Mouse (Mus musculus): ENCODE measurements at regions not wholly inside any gene's neighbourhood (a gene's known extent, or its start where the extent isn't known, plus 50 kb on each side); places are given as distances from the start of the nearest gene placed in this dataset.

GRCm38 (mm10) chr12:46950223-46950779, 131.6 kb upstream of the Nova1 start:
- Histone ChIP-seq H3K9ac (ENCODE audit: insufficient read depth, low read depth, low read length, poor library complexity, severe bottlenecking) (no peak overlapping the region), H3K9me3 (ENCODE audit: control insufficient read depth, insufficient read depth, low read depth, low read length) (no peaks in the 10 kb centered on the region), H3K27ac (ENCODE audit: insufficient read depth, low read depth, low read length, poor library complexity, severe bottlenecking) (no peak overlapping the region), H3K36me3 (ENCODE audit: control insufficient read depth, insufficient read depth, low read length, poor library complexity, severe bottlenecking) (no peaks in the 10 kb centered on the region), H3K4me1 (ENCODE audit: control insufficient read depth in 2 of 2, insufficient read depth in 2 of 2, low read length in 2 of 2, poor library complexity in 1 of 2) (no peaks in the 10 kb centered on the region), H3K4me3 (ENCODE audit: insufficient read depth in 1 of 2, low read depth in 1 of 2, low read length in 2 of 2, poor library complexity in 1 of 2, severe bottlenecking in 1 of 2) (no peak overlapping the region)
- in situ Hi-C loops (cut with MboI; ENCODE audit: low sequenced_read_pairs in 2 of 2, unreplicated experiment in 2 of 2) = no loop called here
- no peak for DNase-seq (ENCODE audit: low read depth, low spot score)
- TF ChIP-seq CHD2 (IDR thresholded peaks at IDR 0.05; ENCODE audit: low read depth, low read length) (no peak), HCFC1 (IDR thresholded peaks at IDR 0.05; ENCODE audit: borderline replicate concordance, insufficient read depth, low read length) (no peak), ZNF384 (IDR thresholded peaks at IDR 0.05; ENCODE audit: low read depth, low read length) (no peak), ZC3H11A (IDR thresholded peaks at IDR 0.05; ENCODE audit: borderline replicate concordance, low read depth, low read length) (no peak), MAFK (IDR thresholded peaks at IDR 0.05; ENCODE audit: insufficient read depth, low read depth, low read length) (no peak)

- DNase-seq (ENCODE audit: low read depth, low spot score) = no peak
- Histone ChIP-seq H3K9me3 (ENCODE audit: control insufficient read depth, insufficient read depth, low read depth, low read length) (no peaks in the 10 kb centered on the region), H3K27ac (ENCODE audit: insufficient read depth, low read depth, low read length, poor library complexity, severe bottlenecking) (no peak overlapping the region), H3K36me3 (ENCODE audit: control insufficient read depth, insufficient read depth, low read length, poor library complexity, severe bottlenecking) (no peaks in the 10 kb centered on the region), H3K9ac (ENCODE audit: insufficient read depth, low read depth, low read length, poor library complexity, severe bottlenecking) (no peak overlapping the region), H3K4me3 (ENCODE audit: insufficient read depth in 1 of 2, low read depth in 1 of 2, low read length in 2 of 2, poor library complexity in 1 of 2, severe bottlenecking in 1 of 2) (no peak overlapping the region), H3K4me1 (ENCODE audit: control insufficient read depth in 2 of 2, insufficient read depth in 2 of 2, low read length in 2 of 2, poor library complexity in 1 of 2) (no peaks in the 10 kb centered on the region)
- TF ChIP-seq MAFK (IDR thresholded peaks at IDR 0.05; ENCODE audit: insufficient read depth, low read depth, low read length) (no peak), ZC3H11A (IDR thresholded peaks at IDR 0.05; ENCODE audit: borderline replicate concordance, low read depth, low read length) (no peak), CHD2 (IDR thresholded peaks at IDR 0.05; ENCODE audit: low read depth, low read length) (no peak), ZNF384 (IDR thresholded peaks at IDR 0.05; ENCODE audit: low read depth, low read length) (no peak), HCFC1 (IDR thresholded peaks at IDR 0.05; ENCODE audit: borderline replicate concordance, insufficient read depth, low read length) (no peak)
- in situ Hi-C loops (cut with MboI; ENCODE audit: low sequenced_read_pairs in 2 of 2, unreplicated experiment in 2 of 2) = no loop called here
Measured at GRCm38 (mm10) chr12:46945707-46946106, 127.0 kb upstream of the Nova1 start.

- Histone ChIP-seq H3K4me1 (ENCODE audit: control insufficient read depth in 2 of 2, insufficient read depth in 2 of 2, low read length in 2 of 2, poor library complexity in 1 of 2) (no peaks in the 10 kb centered on the region), H3K27ac (ENCODE audit: insufficient read depth, low read depth, low read length, poor library complexity, severe bottlenecking) (no peak overlapping the region), H3K9ac (ENCODE audit: insufficient read depth, low read depth, low read length, poor library complexity, severe bottlenecking) (no peak overlapping the region), H3K9me3 (ENCODE audit: control insufficient read depth, insufficient read depth, low read depth, low read length) (no peaks in the 10 kb centered on the region), H3K36me3 (ENCODE audit: control insufficient read depth, insufficient read depth, low read length, poor library complexity, severe bottlenecking) (no peaks in the 10 kb centered on the region), H3K4me3 (ENCODE audit: insufficient read depth in 1 of 2, low read depth in 1 of 2, low read length in 2 of 2, poor library complexity in 1 of 2, severe bottlenecking in 1 of 2) (no peak overlapping the region)
- no peak for DNase-seq (ENCODE audit: low read depth, low spot score)
- in situ Hi-C loops (cut with MboI; ENCODE audit: low sequenced_read_pairs in 2 of 2, unreplicated experiment in 2 of 2) = no loop called here
- TF ChIP-seq HCFC1 (IDR thresholded peaks at IDR 0.05; ENCODE audit: borderline replicate concordance, insufficient read depth, low read length) = no peak
- TF ChIP-seq MAFK (IDR thresholded peaks at IDR 0.05; ENCODE audit: insufficient read depth, low read depth, low read length) = no peak
- TF ChIP-seq ZNF384 (IDR thresholded peaks at IDR 0.05; ENCODE audit: low read depth, low read length) = no peak
- TF ChIP-seq ZC3H11A (IDR thresholded peaks at IDR 0.05; ENCODE audit: borderline replicate concordance, low read depth, low read length) = no peak
- TF ChIP-seq CHD2 (IDR thresholded peaks at IDR 0.05; ENCODE audit: low read depth, low read length) = no peak
Measured at GRCm38 (mm10) chr12:46931086-46931485, 112.4 kb upstream of the Nova1 start.

- no peaks in the 10 kb centered on the region for H3K9me3 ChIP-seq (ENCODE audit: control insufficient read depth, insufficient read depth, low read depth, low read length)
- H3K4me1 ChIP-seq (ENCODE audit: control insufficient read depth in 2 of 2, insufficient read depth in 2 of 2, low read length in 2 of 2, poor library complexity in 1 of 2) = no peaks in the 10 kb centered on the region
- no peak overlapping the region for H3K4me3 ChIP-seq (ENCODE audit: insufficient read depth in 1 of 2, low read depth in 1 of 2, low read length in 2 of 2, poor library complexity in 1 of 2, severe bottlenecking in 1 of 2)
- H3K9ac ChIP-seq (ENCODE audit: insufficient read depth, low read depth, low read length, poor library complexity, severe bottlenecking) = no peak overlapping the region
- H3K27ac ChIP-seq (ENCODE audit: insufficient read depth, low read depth, low read length, poor library complexity, severe bottlenecking) = no peak overlapping the region
- no peak for DNase-seq (ENCODE audit: low read depth, low spot score)
- H3K36me3 ChIP-seq (ENCODE audit: control insufficient read depth, insufficient read depth, low read length, poor library complexity, severe bottlenecking) = no peaks in the 10 kb centered on the region
- in situ Hi-C loops (cut with MboI; ENCODE audit: low sequenced_read_pairs in 2 of 2, unreplicated experiment in 2 of 2) = no loop called here
- TF ChIP-seq HCFC1 (IDR thresholded peaks at IDR 0.05; ENCODE audit: borderline replicate concordance, insufficient read depth, low read length) = no peak
- no peak for TF ChIP-seq CHD2 (IDR thresholded peaks at IDR 0.05; ENCODE audit: low read depth, low read length)
- no peak for TF ChIP-seq MAFK (IDR thresholded peaks at IDR 0.05; ENCODE audit: insufficient read depth, low read depth, low read length)
- no peak for TF ChIP-seq ZC3H11A (IDR thresholded peaks at IDR 0.05; ENCODE audit: borderline replicate concordance, low read depth, low read length)
- no peak for TF ChIP-seq ZNF384 (IDR thresholded peaks at IDR 0.05; ENCODE audit: low read depth, low read length)
Measured at GRCm38 (mm10) chr12:46917286-46917685, 98.6 kb upstream of the Nova1 start.

GRCm38 (mm10) chr12:46878164-46878563, 59.4 kb upstream of the Nova1 start:
- no peak for DNase-seq (ENCODE audit: low read depth, low spot score)

More at GRCm38 (mm10) chr12:46878164-46878563, 59.4 kb upstream of the Nova1 start:
- TF ChIP-seq ZC3H11A (IDR thresholded peaks at IDR 0.05; ENCODE audit: borderline replicate concordance, low read depth, low read length) = no peak
- no peak for TF ChIP-seq MAFK (IDR thresholded peaks at IDR 0.05; ENCODE audit: insufficient read depth, low read depth, low read length)
- TF ChIP-seq HCFC1 (IDR thresholded peaks at IDR 0.05; ENCODE audit: borderline replicate concordance, insufficient read depth, low read length) = no peak
- no peak for TF ChIP-seq ZNF384 (IDR thresholded peaks at IDR 0.05; ENCODE audit: low read depth, low read length)
- TF ChIP-seq CHD2 (IDR thresholded peaks at IDR 0.05; ENCODE audit: low read depth, low read length) = no peak
- no peaks in the 10 kb centered on the region for H3K4me1 ChIP-seq (ENCODE audit: control insufficient read depth in 2 of 2, insufficient read depth in 2 of 2, low read length in 2 of 2, poor library complexity in 1 of 2)
- no peak overlapping the region for H3K27ac ChIP-seq (ENCODE audit: insufficient read depth, low read depth, low read length, poor library complexity, severe bottlenecking)
- no peak overlapping the region for H3K9ac ChIP-seq (ENCODE audit: insufficient read depth, low read depth, low read length, poor library complexity, severe bottlenecking)
- no peaks in the 10 kb centered on the region for H3K36me3 ChIP-seq (ENCODE audit: control insufficient read depth, insufficient read depth, low read length, poor library complexity, severe bottlenecking)
- H3K9me3 ChIP-seq (ENCODE audit: control insufficient read depth, insufficient read depth, low read depth, low read length) = no peaks in the 10 kb centered on the region
- H3K4me3 ChIP-seq (ENCODE audit: insufficient read depth in 1 of 2, low read depth in 1 of 2, low read length in 2 of 2, poor library complexity in 1 of 2, severe bottlenecking in 1 of 2) = no peak overlapping the region
- in situ Hi-C loops (cut with MboI; ENCODE audit: low sequenced_read_pairs in 2 of 2, unreplicated experiment in 2 of 2) = no loop called here

Measured in ES-E14 (cell line).